Mouse (Mus musculus): Measurements from ENCODE around the gene Exoc3.

- TF ChIP-seq ZC3H11A (IDR thresholded peaks at IDR 0.05; ENCODE audit: borderline replicate concordance, low read depth, low read length) (no peak), HCFC1 (IDR thresholded peaks at IDR 0.05; ENCODE audit: borderline replicate concordance, insufficient read depth, low read length) (no peak), MAFK (IDR thresholded peaks at IDR 0.05; ENCODE audit: insufficient read depth, low read depth, low read length) (no peak)
These were observed at the start of gene Exoc3 for GRCm38 (mm10) chr13:74208317-74208985.

Data from ES-E14 (cell line).